In the genomic region with DNA sequence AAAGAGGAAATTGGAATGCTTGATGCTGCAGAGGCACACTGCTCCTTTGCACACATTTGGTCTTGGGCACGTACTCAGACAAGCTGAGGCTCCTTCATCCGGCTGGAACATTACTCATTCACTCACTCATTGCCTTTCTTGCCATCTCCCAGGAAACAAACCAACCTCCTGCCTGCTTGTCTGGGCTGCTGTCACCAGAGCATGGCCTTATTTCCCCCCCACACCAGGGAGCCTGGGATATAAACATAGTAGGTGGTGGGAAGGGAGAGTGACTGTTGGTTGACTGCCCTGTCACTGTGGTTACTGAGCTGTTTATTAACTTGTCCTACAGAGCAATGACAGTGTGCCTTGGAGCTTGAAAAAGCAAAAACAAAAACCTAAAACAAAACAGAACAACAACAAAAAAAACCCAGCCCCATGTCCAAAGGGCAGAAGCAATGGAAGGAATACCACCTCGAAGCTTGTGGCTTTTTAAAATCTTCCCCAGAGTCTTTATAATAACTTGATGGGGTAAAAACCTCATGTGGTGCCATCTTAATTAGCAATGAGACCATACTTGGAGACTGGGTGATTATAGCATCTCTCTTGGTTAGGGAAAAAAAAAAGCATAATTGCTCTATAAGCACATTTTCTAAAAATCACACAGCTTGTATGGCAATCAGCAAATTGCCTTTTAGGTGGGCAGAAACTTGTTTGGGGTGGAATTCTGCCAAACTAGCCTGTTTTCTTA, we compare ENCODE assay signal across 10 mouse cellular contexts. TPM values are rescaled to one million over a fixed set of nuclear protein-coding genes. Genes with fewer than 3 reads are reported as not detected.
DNase-seq lines count a peak whose midpoint lies in the region; ATAC-seq lines count a peak whose summit lies in the region.
"Had no signal": no experiment of that assay in that cellular context is flagged by ENCODE, and none has a peak within 500 bp of the region (broad histone marks: within the 10 kb centered on the region; RNA-seq: fewer than 3 reads in every experiment).

No protein-coding gene starts in this region.

- 47% methylated on average over 3 of the region's 3 CpGs for WGBS in heart, embryonic 13.5 days
- WGBS in embryonic facial prominence, embryonic 14.5 days: 37% methylated on average over 3 of the region's 3 CpGs

- intact Hi-C loops in heart, postnatal 14 days (cut with DNase I): no loop called here

- no peak overlapping the region for H3K9ac ChIP-seq in heart, embryonic 13.5 days
- no peak overlapping the region for H3K9ac ChIP-seq in embryonic facial prominence, embryonic 14.5 days (ENCODE audit: low read depth, low read length)

- H3K4me2 ChIP-seq in heart, embryonic 13.5 days: no peak overlapping the region
- H3K4me2 ChIP-seq in embryonic facial prominence, embryonic 14.5 days (ENCODE audit: low read depth, low read length): no peak overlapping the region

- H3K36me3 ChIP-seq in heart, embryonic 13.5 days: no peaks in the 10 kb centered on the region
- no peaks in the 10 kb centered on the region for H3K36me3 ChIP-seq in embryonic facial prominence, embryonic 14.5 days (ENCODE audit: control insufficient read depth, insufficient read depth, low read length)
- H3K36me3 ChIP-seq: G1E had no signal

- H3K27ac ChIP-seq in heart, embryonic 13.5 days (replicated peaks): peak overlapping the region; percentile 75
- H3K27ac ChIP-seq in embryonic facial prominence, embryonic 14.5 days (replicated peaks; ENCODE audit: low read depth, low read length): peak overlapping the region; percentile 21; the same call in 1 of the 2 replicates

- no peaks in the 10 kb centered on the region for H3K9me3 ChIP-seq in heart, embryonic 13.5 days
- no peaks in the 10 kb centered on the region for H3K9me3 ChIP-seq in embryonic facial prominence, embryonic 14.5 days (ENCODE audit: control insufficient read depth, low read length)
- H3K9me3 ChIP-seq: G1E had no signal

- H3K4me1 ChIP-seq in heart, embryonic 13.5 days: peaks cover 29% of the 10 kb centered on the region
- peaks cover 18% of the 10 kb centered on the region for H3K4me1 ChIP-seq in embryonic facial prominence, embryonic 14.5 days (ENCODE audit: control insufficient read depth, insufficient read depth, low read length)

- DNase-seq in heart, postnatal 14 days: no peak
- DNase-seq in 3134 (ENCODE audit: extremely low read depth, insufficient read length, low spot score): peak; percentile 18
- no peak for DNase-seq in embryonic facial prominence, embryonic 14.5 days (ENCODE audit: low spot score)
- peak; percentile 32 to 34 for DNase-seq in layer of hippocampus, adult 8-10 months (ENCODE audit: low spot score in 2 of 2)
- no peak for DNase-seq in gastrocnemius, postnatal 25 days
- no peak for DNase-seq in urinary bladder, postnatal 36 days (ENCODE audit: low spot score in 2 of 2)
- DNase-seq in adrenal gland, adult (ENCODE audit: inconsistent age in 2 of 2, low spot score in 1 of 2): no peak

- no peak for ATAC-seq in heart, embryonic 13.5 days (ENCODE audit: extremely low read depth, insufficient number of reproducible peaks, low FRiP score, low TSS enrichment)
- ATAC-seq in embryonic facial prominence, embryonic 14.5 days (ENCODE audit: low read depth): peak; percentile 44; the same call in 1 of the 2 replicates

- no peak overlapping the region for H3K4me3 ChIP-seq in heart, embryonic 13.5 days
- no peak overlapping the region for H3K4me3 ChIP-seq in embryonic facial prominence, embryonic 14.5 days (ENCODE audit: low read depth, low read length)

- H3K27me3 ChIP-seq in heart, embryonic 13.5 days (replicated peaks): no peaks in the 10 kb centered on the region
- H3K27me3 ChIP-seq in embryonic facial prominence, embryonic 14.5 days (replicated peaks; ENCODE audit: control insufficient read depth, insufficient read depth, low read length): no peaks in the 10 kb centered on the region

RNA-seq across cellular contexts. Expression of gene Tmigd1, which starts 9.5 kb away (rescaled TPM):
- 0.14 and 0.15 TPM in 2 replicates for polyA plus RNA-seq in heart, embryonic 13.5 days (2015; fragmentation: Nextera tagmentation; extraction: Ambion mirVana)
- total RNA-seq in heart, postnatal 14 days (2021): under 1 TPM; 0.80 to 0.84 TPM
- polyA plus RNA-seq in embryonic facial prominence, embryonic 14.5 days (2014; fragmentation: Nextera tagmentation; extraction: Ambion mirVana): 0.62 and 1.5 TPM in 2 replicates
- total RNA-seq in layer of hippocampus, adult 8-10 months (2022): not detected
- total RNA-seq in gastrocnemius, postnatal 25 days (2021): not detected
- total RNA-seq: left cerebral cortex, adult 18-20 months had no signal
- polyA plus RNA-seq: G1E had no signal

RNA-seq across cellular contexts. Expression of gene Blmh, which starts 13.1 kb away (rescaled TPM):
- polyA plus RNA-seq in heart, embryonic 13.5 days (2015; fragmentation: Nextera tagmentation; extraction: Ambion mirVana): 97.0 and 109 TPM in 2 replicates
- total RNA-seq in heart, postnatal 14 days (2021): 10 to 100 TPM; 46.0 to 47.1 TPM
- polyA plus RNA-seq in embryonic facial prominence, embryonic 14.5 days (2014; fragmentation: Nextera tagmentation; extraction: Ambion mirVana): 127 and 137 TPM in 2 replicates
- 10 to 100 TPM; 56.1 to 62.0 (median 59.3) TPM for total RNA-seq in layer of hippocampus, adult 8-10 months (2022)
- 10 to 100 TPM; 25.8 to 30.3 TPM for total RNA-seq in gastrocnemius, postnatal 25 days (2021)

Comparison
In these comparisons a context has a peak if more than half of its experiments do, and no peak if none do; other contexts are left out.
1. DNase-seq: peak in 3134 (single experiment) and layer of hippocampus, adult 8-10 months (2 of 2); none in heart, postnatal 14 days (0 of 2), embryonic facial prominence, embryonic 14.5 days (single experiment), gastrocnemius, postnatal 25 days (single experiment), urinary bladder, postnatal 36 days (0 of 2) and adrenal gland, adult (0 of 2).